Mouse (Mus musculus) liver, embryonic 14.5 days (tissue): Measurements from ENCODE around the gene Micu1. TPM values are rescaled to one million over a fixed set of nuclear protein-coding genes. Genes with fewer than 3 reads are reported as not detected.
A peak's percentile ranks its signal among the peaks of the same experiment; 100 is the strongest.

Experiments used
- ATAC-seq: fragments of 200-750 bp; cut with Nextera tagmentation; 2 replicates; pipeline ENCODE4 v1.8.0; 2017; ENCODE audit warnings: moderate number of reproducible peaks, mild to moderate bottlenecking, moderate library complexity; ENCODE audit not compliant: insufficient read depth
- DNase-seq, 3 experiments: peaks; one replicate each; pipeline ENCODE4 v3.0.0-alpha.2; 2012 to 2013; ENCODE audit warnings: low read depth in 3 of 3, low spot score in 3 of 3
- H3K27ac ChIP-seq: fragments of 300-500 bp; sonication (generic); 2 replicates; pipeline ENCODE4 v1.5.1; 2014; ENCODE audit warnings: moderate library complexity, mild to moderate bottlenecking, control low read depth, inconsistent platforms
- H3K27me3 ChIP-seq: fragments of 300-500 bp; sonication (generic); 2 replicates; pipeline ENCODE4 v1.6.1; 2014; ENCODE audit warnings: mild to moderate bottlenecking, low read length, moderate library complexity; ENCODE audit not compliant: control insufficient read depth, insufficient read depth
- H3K36me3 ChIP-seq: fragments of 300-500 bp; sonication (generic); replicated peaks from 2 replicates; pipeline ENCODE4 v1.6.1; 2014; ENCODE audit warnings: low read depth; ENCODE audit not compliant: control insufficient read depth, insufficient read depth
- H3K4me1 ChIP-seq, 2 experiments: fragments of 200-500 bp in 1 of 2; fragments of 300-500 bp in 1 of 2; sonication (generic) in 1 of 2; replicated peaks; 2 replicates each; pipeline ENCODE4 v1.6.1; 2012 to 2014; ENCODE audit warnings: antibody characterized with exemption in 1 of 2, inconsistent platforms in 1 of 2, low read length in 1 of 2; ENCODE audit not compliant: control insufficient read depth in 2 of 2, insufficient read depth in 2 of 2
- H3K4me2 ChIP-seq: fragments of 300-500 bp; sonication (generic); 2 replicates; pipeline ENCODE4 v1.6.1; 2014; ENCODE audit warnings: low read depth, mild to moderate bottlenecking, control low read depth, moderate library complexity
- H3K4me3 ChIP-seq, 2 experiments: fragments of 200-500 bp in 1 of 2; fragments of 300-500 bp in 1 of 2; sonication (generic) in 1 of 2; 2 replicates each; pipeline ENCODE4 v1.5.1; 2012 to 2014; ENCODE audit warnings: low read depth in 2 of 2, low read length in 2 of 2, mild to moderate bottlenecking in 2 of 2, control low read depth in 1 of 2, inconsistent platforms in 1 of 2, moderate library complexity in 1 of 2; ENCODE audit not compliant: insufficient read depth in 1 of 2
- H3K9ac ChIP-seq: fragments of 300-500 bp; sonication (generic); replicated peaks from 2 replicates; pipeline ENCODE4 v1.6.1; 2014; ENCODE audit warnings: mild to moderate bottlenecking, control low read depth, moderate library complexity
- H3K9me3 ChIP-seq: fragments of 300-500 bp; sonication (generic); 2 replicates; pipeline ENCODE4 v1.6.1; 2016; ENCODE audit warnings: low read length, mixed read lengths; ENCODE audit not compliant: control insufficient read depth
- CTCF ChIP-seq: IDR thresholded peaks from 2 replicates; pipeline ENCODE4 v1.5.1; 2016; ENCODE audit warnings: antibody characterized with exemption, low read depth, control low read depth
- EP300 ChIP-seq: IDR thresholded peaks from 2 replicates; pipeline ENCODE4 v1.6.1; 2016; ENCODE audit warnings: antibody characterized with exemption, low read depth
- WGBS: fragments of 180-500 bp; shearing (Covaris S2); extraction: QIAGEN DNeasy Blood & Tissue Kit; methylation state at CpG from one replicate; pipeline ENCODE4 v1.1.7; 2014; ENCODE audit not compliant: insufficient replicate concordance; 5-methylcytosine and 5-hydroxymethylcytosine counted together
- polyA plus RNA-seq, 2 experiments: library from polyadenylated mRNA; depleted of rRNA in 1 of 2; stranded (reverse) in 1 of 2; unstranded in 1 of 2; fragments of >200 nt; fragmentation: Nextera tagmentation in 1 of 2; extraction: Ambion mirVana in 1 of 2; gene quantifications; 2 replicates each; pipeline versions ENCODE4 v1.2.1 to v1.2.3; 2012 to 2014

The Micu1 gene
- polyA plus RNA-seq, 2 experiments: 27.1 to 28.2 TPM

DNA sequence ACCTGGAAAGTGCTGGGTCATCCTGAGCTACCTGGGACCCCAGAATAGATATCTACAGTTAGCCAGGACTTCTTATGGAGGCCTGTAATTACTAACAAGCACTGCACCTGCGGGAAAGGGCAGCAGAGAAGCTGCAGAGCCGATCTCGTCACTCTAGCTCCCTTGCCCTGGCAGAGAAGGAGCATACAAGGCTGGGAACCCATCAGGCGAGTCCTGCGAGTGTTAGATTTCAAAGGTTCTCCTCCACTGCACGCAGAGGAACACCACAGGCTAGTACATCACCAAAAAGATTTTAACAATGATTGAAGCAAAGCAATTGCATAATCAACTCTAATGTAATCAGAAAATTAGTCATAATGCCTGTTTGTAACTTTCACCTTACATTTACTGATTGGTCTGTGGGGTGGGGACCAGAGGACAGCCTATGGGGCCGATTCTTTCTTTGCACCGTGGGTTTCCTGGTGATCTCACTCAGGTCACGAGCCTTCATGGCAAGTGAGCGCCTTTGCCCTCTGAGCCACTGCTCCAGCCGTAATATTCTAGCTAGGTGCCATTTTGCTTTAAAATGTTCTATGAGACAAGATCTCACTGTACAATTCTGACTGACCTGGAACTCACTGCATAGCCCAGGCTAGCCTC is 88.1 kb downstream of the Micu1 start:
- no peak overlapping the region for H3K4me2 ChIP-seq
- DNase-seq (no peak), ATAC-seq (no peak)
- H3K36me3 ChIP-seq: peaks cover 2% of the 10 kb centered on the region; the same call in 1 of the 2 replicates
- H3K4me3 ChIP-seq: no peak overlapping the region
- H3K9ac ChIP-seq: no peak overlapping the region
- H3K4me1 ChIP-seq: peaks cover 12 to 16% of the 10 kb centered on the region in 2 experiments
- 82% methylated on average over 11 of the region's 11 CpGs for WGBS
- no peak for TF ChIP-seq CTCF
- TF ChIP-seq EP300: no peak
- H3K9me3 ChIP-seq: no peaks in the 10 kb centered on the region
- no peak overlapping the region for H3K27ac ChIP-seq
- no peaks in the 10 kb centered on the region for H3K27me3 ChIP-seq

DNA sequence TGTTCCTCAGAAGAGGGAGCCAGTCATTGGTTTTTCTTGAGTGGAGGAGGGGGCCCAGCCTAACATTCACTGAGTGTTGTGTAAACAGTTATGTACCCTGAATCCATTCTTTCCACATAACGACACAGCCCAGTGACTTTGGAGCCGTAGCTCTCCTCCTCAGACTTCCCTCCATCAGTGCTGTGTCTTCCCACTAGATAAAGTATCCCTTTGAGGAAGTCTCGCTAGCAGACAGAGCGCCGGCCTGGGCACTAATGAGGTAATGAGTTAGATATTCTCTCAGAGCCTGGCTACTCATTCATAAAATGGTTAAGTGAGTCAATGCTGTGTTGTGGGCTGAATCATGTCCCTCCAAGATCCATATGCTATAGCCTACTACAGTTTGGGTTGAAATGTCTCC is 89.6 kb downstream of the Micu1 start:
- H3K4me3 ChIP-seq: no peak overlapping the region
- DNase-seq (no peak), ATAC-seq (no peak)
- H3K4me1 ChIP-seq: peaks cover 12 to 16% of the 10 kb centered on the region in 2 experiments
- H3K4me2 ChIP-seq: no peak overlapping the region
- H3K27me3 ChIP-seq: no peaks in the 10 kb centered on the region
- WGBS: 82% methylated on average over 5 of the region's 5 CpGs
- no peak overlapping the region for H3K9ac ChIP-seq
- H3K36me3 ChIP-seq: no peaks in the 10 kb centered on the region; the same call in 1 of the 2 replicates
- H3K9me3 ChIP-seq: no peaks in the 10 kb centered on the region
- H3K27ac ChIP-seq: no peak overlapping the region
- TF ChIP-seq CTCF (no peak), EP300 (no peak)

DNA sequence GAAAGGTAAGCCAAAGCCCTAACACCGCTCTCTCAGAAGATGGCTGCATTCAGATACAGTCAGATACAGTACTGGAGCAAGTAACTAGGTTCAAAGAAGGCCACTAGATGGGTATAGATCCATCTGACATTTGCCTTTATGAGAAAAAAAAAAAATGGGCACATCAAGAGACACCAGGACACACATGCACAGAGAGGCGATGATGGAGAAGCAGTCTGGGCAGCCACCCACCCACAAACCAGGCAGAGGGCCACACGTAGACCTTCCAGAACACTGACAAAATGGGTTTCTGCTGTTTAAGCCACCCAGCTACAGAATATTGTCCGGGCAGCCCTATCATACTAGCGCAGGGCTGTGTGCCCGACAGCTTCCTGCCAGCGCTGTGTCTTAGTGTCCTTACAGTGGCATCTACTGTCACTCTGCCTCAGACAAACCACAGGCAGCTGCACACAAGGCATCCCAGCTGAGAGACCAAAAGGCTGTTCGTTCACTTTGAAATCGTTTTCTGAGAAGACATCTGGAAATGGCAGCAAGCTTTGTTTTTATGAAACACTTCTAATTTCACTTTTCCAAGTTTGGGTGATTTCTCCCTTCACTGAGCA is 90.4 kb downstream of the Micu1 start:
- ATAC-seq (no peak), DNase-seq (no peak)
- H3K27ac ChIP-seq: peak overlapping the region; percentile 62; the same call in 1 of the 2 replicates
- no peak overlapping the region for H3K4me3 ChIP-seq
- WGBS: 79% methylated on average over 9 of the region's 9 CpGs
- no peaks in the 10 kb centered on the region; the same call in 1 of the 2 replicates for H3K36me3 ChIP-seq
- H3K4me2 ChIP-seq: no peak overlapping the region
- H3K27me3 ChIP-seq: no peaks in the 10 kb centered on the region
- H3K4me1 ChIP-seq: peaks cover 12 to 16% of the 10 kb centered on the region in 2 experiments
- TF ChIP-seq CTCF (no peak), EP300 (no peak)
- no peaks in the 10 kb centered on the region for H3K9me3 ChIP-seq
- no peak overlapping the region for H3K9ac ChIP-seq

DNA sequence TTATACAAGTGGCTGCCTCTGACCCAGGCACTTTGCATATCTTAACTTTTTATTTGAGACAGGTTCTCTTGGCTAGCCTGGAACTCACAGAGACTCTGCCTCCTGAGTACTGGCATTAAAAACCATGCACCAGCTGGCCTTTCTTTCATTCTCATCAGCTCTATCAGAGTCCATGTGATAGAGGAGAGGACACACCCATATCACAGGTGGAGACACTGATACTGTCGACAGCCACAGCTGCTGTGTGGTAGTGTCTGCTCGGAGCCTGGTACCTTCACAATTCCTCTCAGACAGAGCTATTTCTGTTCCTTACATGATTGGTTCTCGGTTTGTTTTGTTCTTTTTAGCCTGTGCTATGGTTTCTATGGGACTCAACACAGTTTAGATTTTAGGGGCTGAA is 91.2 kb downstream of the Micu1 start:
- peak overlapping the region; percentile 62 for H3K27ac ChIP-seq
- H3K4me3 ChIP-seq: no peak overlapping the region
- ATAC-seq (peak; percentile 92), DNase-seq (peak; percentile 52 to 63 (median 58))
- no peaks in the 10 kb centered on the region for H3K27me3 ChIP-seq
- peak overlapping the region; percentile 52 for H3K4me2 ChIP-seq
- H3K9me3 ChIP-seq: no peaks in the 10 kb centered on the region
- WGBS: 36% methylated on average over 3 of the region's 3 CpGs
- no peaks in the 10 kb centered on the region; the same call in 1 of the 2 replicates for H3K36me3 ChIP-seq
- no peak for TF ChIP-seq CTCF
- peak; percentile 78 for TF ChIP-seq EP300
- peaks cover 12 to 16% of the 10 kb centered on the region in 2 experiments for H3K4me1 ChIP-seq
- peak overlapping the region; percentile 42 for H3K9ac ChIP-seq

DNA sequence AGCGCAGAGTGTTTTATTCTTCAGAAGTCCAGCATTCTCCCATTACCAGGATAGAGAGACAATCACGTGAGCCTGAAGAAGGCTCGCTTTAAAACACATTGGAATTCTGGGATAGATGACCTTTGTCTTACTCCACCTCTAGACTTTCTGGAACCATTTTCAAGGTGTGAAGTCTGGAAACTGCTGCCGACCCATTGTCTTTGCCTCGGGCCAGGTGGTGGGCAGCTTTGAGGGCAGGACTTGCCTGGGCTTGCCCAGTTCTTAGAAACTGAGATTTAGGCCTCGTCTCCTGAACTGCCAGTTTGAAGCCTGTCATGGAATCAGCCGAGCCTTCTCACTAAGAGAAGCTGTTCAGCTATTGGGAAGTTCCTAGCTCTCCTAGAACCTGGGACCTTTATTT is 92.8 kb downstream of the Micu1 start:
- ATAC-seq: no peak
- WGBS: 82% methylated on average over 7 of the region's 7 CpGs
- H3K27ac ChIP-seq: no peak overlapping the region
- H3K36me3 ChIP-seq: no peaks in the 10 kb centered on the region
- no peak overlapping the region for H3K4me3 ChIP-seq
- DNase-seq: no peak
- no peaks in the 10 kb centered on the region for H3K9me3 ChIP-seq
- TF ChIP-seq EP300 (no peak), CTCF (no peak)
- H3K4me2 ChIP-seq: no peak overlapping the region
- no peaks in the 10 kb centered on the region for H3K27me3 ChIP-seq
- no peak overlapping the region for H3K9ac ChIP-seq
- H3K4me1 ChIP-seq: peaks cover 25 to 32% of the 10 kb centered on the region in 2 experiments
